Mouse (Mus musculus) B cell, adult 2 months (primary cell): Measurements from ENCODE around the gene Camk2n1.
"Not testable (repeated sequence)": the region's sequence is repeated elsewhere in the genome, so short reads cannot be mapped to it uniquely, and the experiment has no call there.

Experiments
- DNase-seq, 2 experiments: peaks; one replicate each; pipeline ENCODE4 v3.0.0; 2022

The Camk2n1 gene

GRCm38 (mm10) chr4:138453753-138454570, at the start of gene Camk2n1:
Gene Camk2n1 (plus strand): TSS chr4:138454314.
- peak in 1 of 2 experiments; percentile 17 for DNase-seq

- peak; percentile 65 to 66 for DNase-seq
Measured at GRCm38 (mm10) chr4:138404806-138405205, 49.3 kb upstream of the Camk2n1 start.

- no peak for DNase-seq
Measured at GRCm38 (mm10) chr4:138407479-138408194, 46.5 kb upstream of the Camk2n1 start.

- DNase-seq: no peak
Measured at GRCm38 (mm10) chr4:138411011-138411410, 43.1 kb upstream of the Camk2n1 start.

GRCm38 (mm10) chr4:138411504-138412121, 42.5 kb upstream of the Camk2n1 start:
- no peak for DNase-seq

- DNase-seq: no peak
Measured at GRCm38 (mm10) chr4:138414725-138415124, 39.4 kb upstream of the Camk2n1 start.

- DNase-seq: no peak
Measured at GRCm38 (mm10) chr4:138415991-138416390, 38.1 kb upstream of the Camk2n1 start.

GRCm38 (mm10) chr4:138416414-138416813, 37.7 kb upstream of the Camk2n1 start:
- no peak for DNase-seq

GRCm38 (mm10) chr4:138417882-138418281, 36.2 kb upstream of the Camk2n1 start:
- DNase-seq: no peak

- no peak for DNase-seq
Measured at GRCm38 (mm10) chr4:138418340-138418957, 35.7 kb upstream of the Camk2n1 start.

- DNase-seq: no peak
Measured at GRCm38 (mm10) chr4:138425028-138425427, 29.1 kb upstream of the Camk2n1 start.

GRCm38 (mm10) chr4:138425604-138426003, 28.5 kb upstream of the Camk2n1 start:
- not testable (repeated sequence) for DNase-seq

GRCm38 (mm10) chr4:138426778-138427705, 27.1 kb upstream of the Camk2n1 start:
- peak; percentile 68 to 74 for DNase-seq

GRCm38 (mm10) chr4:138429778-138430177, 24.3 kb upstream of the Camk2n1 start:
- peak; percentile 43 to 56 for DNase-seq

- DNase-seq: no peak
Measured at GRCm38 (mm10) chr4:138431340-138431739, 22.8 kb upstream of the Camk2n1 start.

- DNase-seq: peak; percentile 98 to 99
Measured at GRCm38 (mm10) chr4:138434347-138435316, 19.5 kb upstream of the Camk2n1 start, which contains the start of gene Mul1. Gene Mul1 (plus strand): TSS chr4:138434671.

GRCm38 (mm10) chr4:138440062-138440461, 14.1 kb upstream of the Camk2n1 start:
- DNase-seq: no peak

- DNase-seq: no peak
Measured at GRCm38 (mm10) chr4:138444941-138445340, 9.2 kb upstream of the Camk2n1 start.

GRCm38 (mm10) chr4:138446981-138447380, 7.1 kb upstream of the Camk2n1 start:
- DNase-seq: no peak

- DNase-seq: peak; percentile 94
Measured at GRCm38 (mm10) chr4:138447387-138447786, 6.7 kb upstream of the Camk2n1 start.
